Mouse (Mus musculus) thymus, postnatal 36 days (tissue): ENCODE measurements around the gene Uckl1.

ENCODE experiments used
- DNase-seq, 2 experiments: peaks; one replicate each; pipeline ENCODE4 v3.0.0; 2022; ENCODE audit warnings: mixed read lengths in 2 of 2

Gene Uckl1

GRCm38 (mm10) chr2:181584411-181584942 lies at the start of gene Uckl1:
TSS of gene Uckl1 (minus strand) at chr2:181584892.
- no peak for DNase-seq

GRCm38 (mm10) chr2:181632624-181633023 lies 47.9 kb upstream of the Uckl1 start:
- no peak for DNase-seq

GRCm38 (mm10) chr2:181628471-181628870 lies 43.8 kb upstream of the Uckl1 start:
- no peak for DNase-seq

GRCm38 (mm10) chr2:181623401-181623800 lies 38.7 kb upstream of the Uckl1 start:
- DNase-seq = no peak

- DNase-seq = no peak
Measured at GRCm38 (mm10) chr2:181618761-181619495, 34.2 kb upstream of the Uckl1 start.

GRCm38 (mm10) chr2:181602367-181602766 lies 17.7 kb upstream of the Uckl1 start:
- no peak for DNase-seq

- DNase-seq = no peak
Measured at GRCm38 (mm10) chr2:181601751-181602145, 17.1 kb upstream of the Uckl1 start.

- DNase-seq = peak; percentile 95 to 96
Measured at GRCm38 (mm10) chr2:181600828-181601750, 16.4 kb upstream of the Uckl1 start.

- DNase-seq = no peak
Measured at GRCm38 (mm10) chr2:181600226-181600758, 15.6 kb upstream of the Uckl1 start.

- DNase-seq = peak; percentile 59 to 73
Measured at GRCm38 (mm10) chr2:181598454-181599351, 14.0 kb upstream of the Uckl1 start, which contains the start of gene Samd10. TSS of gene Samd10 (minus strand) at chr2:181599212.

GRCm38 (mm10) chr2:181597378-181598061 lies 12.8 kb upstream of the Uckl1 start:
- no peak for DNase-seq

- DNase-seq = no peak
Measured at GRCm38 (mm10) chr2:181596221-181596960, 11.7 kb upstream of the Uckl1 start.

GRCm38 (mm10) chr2:181594946-181595696 lies 10.4 kb upstream of the Uckl1 start:
- no peak for DNase-seq

- no peak for DNase-seq
Measured at GRCm38 (mm10) chr2:181593937-181594336, 9.2 kb upstream of the Uckl1 start.

- DNase-seq = no peak
Measured at GRCm38 (mm10) chr2:181593042-181593421, 8.3 kb upstream of the Uckl1 start.

GRCm38 (mm10) chr2:181592231-181593041 lies 7.7 kb upstream of the Uckl1 start, which contains the start of gene Zfp512b:
TSS of gene Zfp512b (minus strand) at chr2:181592803.
- DNase-seq = peak; percentile 68 to 76

- peak; percentile 38 to 51 for DNase-seq
Measured at GRCm38 (mm10) chr2:181591528-181592085, 6.9 kb upstream of the Uckl1 start, which contains the start of gene Prpf6. TSS of gene Prpf6 (plus strand) at chr2:181591868.

- no peak for DNase-seq
Measured at GRCm38 (mm10) chr2:181590471-181590870, 5.8 kb upstream of the Uckl1 start.

GRCm38 (mm10) chr2:181589732-181590105 lies 5.0 kb upstream of the Uckl1 start:
- no peak for DNase-seq
